Mouse (Mus musculus) midbrain, embryonic 16.5 days (tissue): ENCODE measurements around the gene Gm7694. TPM values are rescaled to one million over a fixed set of nuclear protein-coding genes. Genes with fewer than 3 reads are reported as not detected.

Source experiments
- ATAC-seq: fragments of 200-750 bp; cut with Nextera tagmentation; 2 replicates; pipeline ENCODE4 v1.8.0; 2017; ENCODE audit warnings: moderate TSS enrichment
- H3K27ac ChIP-seq: fragments of 300-500 bp; sonication (generic); 2 replicates; pipeline ENCODE4 v1.5.1; 2014; ENCODE audit warnings: mild to moderate bottlenecking, low read length, mixed read lengths
- H3K27me3 ChIP-seq: fragments of 300-500 bp; sonication (generic); 2 replicates; pipeline ENCODE4 v1.6.1; 2014; ENCODE audit warnings: low read depth, low read length, mixed read lengths; ENCODE audit not compliant: control insufficient read depth, insufficient read depth
- H3K36me3 ChIP-seq: fragments of 300-500 bp; sonication (generic); 2 replicates; pipeline ENCODE4 v1.6.1; 2014; ENCODE audit warnings: mild to moderate bottlenecking, low read length, moderate library complexity, mixed read lengths; ENCODE audit not compliant: control insufficient read depth, insufficient read depth
- H3K4me1 ChIP-seq: fragments of 300-500 bp; sonication (generic); 2 replicates; pipeline ENCODE4 v1.6.1; 2014; ENCODE audit warnings: mild to moderate bottlenecking, low read length, mixed read lengths; ENCODE audit not compliant: control insufficient read depth, insufficient read depth
- H3K4me2 ChIP-seq: fragments of 300-500 bp; sonication (generic); 2 replicates; pipeline ENCODE4 v1.6.1; 2014; ENCODE audit warnings: mild to moderate bottlenecking, low read length, mixed read lengths
- H3K4me3 ChIP-seq: fragments of 300-500 bp; sonication (generic); 2 replicates; pipeline ENCODE4 v1.5.1; 2014; ENCODE audit warnings: low read depth, mild to moderate bottlenecking, low read length, moderate library complexity, mixed read lengths
- H3K9ac ChIP-seq: fragments of 300-500 bp; sonication (generic); 2 replicates; pipeline ENCODE4 v1.6.1; 2014; ENCODE audit warnings: low read depth, low read length, mixed read lengths
- H3K9me3 ChIP-seq: fragments of 300-500 bp; sonication (generic); replicated peaks from 2 replicates; pipeline ENCODE4 v1.6.1; 2014; ENCODE audit warnings: mild to moderate bottlenecking, low read length, mixed read lengths; ENCODE audit not compliant: control insufficient read depth, poor library complexity, severe bottlenecking
- WGBS: fragments of 180-500 bp; shearing (Covaris S2); extraction: QIAGEN DNeasy Blood & Tissue Kit; methylation state at CpG from one replicate; pipeline ENCODE4 v1.1.7; 2014; 5-methylcytosine and 5-hydroxymethylcytosine counted together
- polyA plus RNA-seq: library from polyadenylated mRNA; unstranded; fragments of >200 nt; fragmentation: Nextera tagmentation; extraction: Ambion mirVana; gene quantifications from 2 replicates; pipeline ENCODE4 v1.2.1, GENCODE M21; 2015

Gm7694 gene
- polyA plus RNA-seq, 1 experiment from 2014 or later = 1.5 TPM

GRCm38 (mm10) chr1:170325277-170325676 is 19.1 kb upstream of the Gm7694 start:
- H3K4me3 ChIP-seq = no peak overlapping the region

GRCm38 (mm10) chr1:170324312-170324711 is 18.2 kb upstream of the Gm7694 start:
- no peak overlapping the region for H3K4me2 ChIP-seq
- no peaks in the 10 kb centered on the region for H3K36me3 ChIP-seq
- H3K27me3 ChIP-seq = no peaks in the 10 kb centered on the region
- no peaks in the 10 kb centered on the region for H3K4me1 ChIP-seq
- 100% methylated on average over 1 of the region's 1 CpGs for WGBS
- H3K9me3 ChIP-seq = no peaks in the 10 kb centered on the region
- no peak overlapping the region for H3K9ac ChIP-seq
- no peak overlapping the region for H3K27ac ChIP-seq
- ATAC-seq = no peak
- H3K4me3 ChIP-seq = no peak overlapping the region

More at GRCm38 (mm10) chr1:170325277-170325676, 19.1 kb upstream of the Gm7694 start:
- Histone ChIP-seq H3K9me3 (no peaks in the 10 kb centered on the region), H3K27ac (no peak overlapping the region), H3K4me2 (no peak overlapping the region), H3K4me1 (no peaks in the 10 kb centered on the region), H3K27me3 (no peaks in the 10 kb centered on the region), H3K36me3 (no peaks in the 10 kb centered on the region), H3K9ac (no peak overlapping the region)
- 91% methylated on average over 4 of the region's 4 CpGs for WGBS
- ATAC-seq = no peak

- Histone ChIP-seq H3K27ac (no peak overlapping the region), H3K36me3 (peaks cover 3% of the 10 kb centered on the region; the same call in 1 of the 2 replicates), H3K4me2 (no peak overlapping the region), H3K9ac (no peak overlapping the region), H3K4me1 (no peaks in the 10 kb centered on the region), H3K9me3 (no peaks in the 10 kb centered on the region), H3K4me3 (no peak overlapping the region), H3K27me3 (no peaks in the 10 kb centered on the region)
- ATAC-seq = no peak
- WGBS = 89% methylated on average over 10 of the region's 10 CpGs
These were observed 16.9 kb upstream of the Gm7694 start for GRCm38 (mm10) chr1:170323001-170323400.

GRCm38 (mm10) chr1:170322046-170322445 is 15.9 kb upstream of the Gm7694 start:
- no peak overlapping the region for H3K4me2 ChIP-seq
- H3K9ac ChIP-seq = no peak overlapping the region
- H3K27me3 ChIP-seq = no peaks in the 10 kb centered on the region
- peaks cover 3% of the 10 kb centered on the region; the same call in 1 of the 2 replicates for H3K36me3 ChIP-seq
- no peak for ATAC-seq
- H3K4me1 ChIP-seq = no peaks in the 10 kb centered on the region
- H3K9me3 ChIP-seq = no peaks in the 10 kb centered on the region
- H3K4me3 ChIP-seq = no peak overlapping the region
- WGBS = 72% methylated on average over 2 of the region's 2 CpGs
- no peak overlapping the region for H3K27ac ChIP-seq

GRCm38 (mm10) chr1:170311431-170311830 is 5.3 kb upstream of the Gm7694 start:
- no peaks in the 10 kb centered on the region for H3K36me3 ChIP-seq
- H3K27me3 ChIP-seq = no peaks in the 10 kb centered on the region
- H3K9ac ChIP-seq = no peak overlapping the region
- H3K4me3 ChIP-seq = no peak overlapping the region
- no peaks in the 10 kb centered on the region for H3K9me3 ChIP-seq
- 81% methylated on average over 6 of the region's 6 CpGs for WGBS
- no peak for ATAC-seq
- no peak overlapping the region for H3K27ac ChIP-seq
- H3K4me1 ChIP-seq = no peaks in the 10 kb centered on the region
- no peak overlapping the region for H3K4me2 ChIP-seq

GRCm38 (mm10) chr1:170308503-170308902 is 2.4 kb upstream of the Gm7694 start, which contains the start of gene Spata46:
Gene Spata46, plus strand, starts transcription at chr1:170308803.
- H3K9ac ChIP-seq = no peak within 1 kb of the TSS
- H3K36me3 ChIP-seq = no peaks in the 10 kb centered on the region
- no peak within 1 kb of the TSS for H3K4me2 ChIP-seq
- WGBS = 86% methylated on average over 4 of the region's 4 CpGs
- no peak within 1 kb of the TSS for H3K4me3 ChIP-seq
- ATAC-seq = no peak
- no peak within 1 kb of the TSS for H3K27ac ChIP-seq
- no peaks in the 10 kb centered on the region for H3K27me3 ChIP-seq
- H3K4me1 ChIP-seq = no peaks in the 10 kb centered on the region
- H3K9me3 ChIP-seq = no peaks in the 10 kb centered on the region

GRCm38 (mm10) chr1:170305002-170305401 is 1.1 kb downstream of the Gm7694 start:
- H3K27ac ChIP-seq = no peak overlapping the region
- no peak overlapping the region for H3K4me2 ChIP-seq
- no peak for ATAC-seq
- no peak overlapping the region for H3K9ac ChIP-seq
- 94% methylated on average over 10 of the region's 10 CpGs for WGBS
- no peak overlapping the region for H3K4me3 ChIP-seq
- H3K4me1 ChIP-seq = no peaks in the 10 kb centered on the region
- H3K9me3 ChIP-seq = no peaks in the 10 kb centered on the region
- H3K36me3 ChIP-seq = no peaks in the 10 kb centered on the region
- no peaks in the 10 kb centered on the region for H3K27me3 ChIP-seq

GRCm38 (mm10) chr1:170303103-170303502 is 3.0 kb downstream of the Gm7694 start:
- WGBS = 46% methylated on average over 6 of the region's 6 CpGs
- Histone ChIP-seq H3K4me1 (no peaks in the 10 kb centered on the region), H3K27ac (no peak overlapping the region), H3K27me3 (no peaks in the 10 kb centered on the region), H3K9me3 (no peaks in the 10 kb centered on the region), H3K4me3 (no peak overlapping the region), H3K36me3 (no peaks in the 10 kb centered on the region), H3K4me2 (no peak overlapping the region), H3K9ac (no peak overlapping the region)
- ATAC-seq = no peak

GRCm38 (mm10) chr1:170302456-170302855 is 3.7 kb downstream of the Gm7694 start:
- Histone ChIP-seq H3K4me3 (no peak overlapping the region), H3K9ac (no peak overlapping the region), H3K36me3 (no peaks in the 10 kb centered on the region), H3K4me1 (no peaks in the 10 kb centered on the region), H3K9me3 (no peaks in the 10 kb centered on the region), H3K4me2 (no peak overlapping the region), H3K27ac (no peak overlapping the region), H3K27me3 (no peaks in the 10 kb centered on the region)
- no peak for ATAC-seq
- 76% methylated on average over 6 of the region's 6 CpGs for WGBS
